26 mouse cellular contexts compared by ENCODE assay signal in genomic region chrX:10770575-10770974, GRCm38 (mm10). TPM values are rescaled to one million over a fixed set of nuclear protein-coding genes. Genes with fewer than 3 reads are reported as not detected.
DNase-seq lines count a peak whose midpoint lies in the region; ATAC-seq and TF ChIP-seq lines count a peak whose summit lies in the region.
"Had no signal": no experiment of that assay in that cellular context is flagged by ENCODE, and none has a peak within 500 bp of the region (broad histone marks: within the 10 kb centered on the region; RNA-seq: fewer than 3 reads in every experiment).

No protein-coding gene starts in this region.

- peak overlapping the region; percentile 61 for H3K27ac ChIP-seq in bone marrow macrophage, adult 2 months (ENCODE audit: insufficient read depth, low read depth, low read length)
- H3K27ac ChIP-seq: embryonic facial prominence, embryonic 12.5 days; embryonic facial prominence, embryonic 15.5 days; heart, embryonic 13.5 days; hindbrain, embryonic 14.5 days; hindbrain, postnatal 0 days had no signal

- peaks cover 3% of the 10 kb centered on the region; the same call in 1 of the 2 replicates for H3K4me1 ChIP-seq in bone marrow macrophage, adult 2 months (ENCODE audit: control insufficient read depth, insufficient read depth, low read length)
- H3K4me1 ChIP-seq: embryonic facial prominence, embryonic 12.5 days had no signal

- TF ChIP-seq POLR2A in bone marrow macrophage, adult 2 months (IDR thresholded peaks at IDR 0.05; ENCODE audit: borderline replicate concordance, low read depth, low read length), result no peak

- 0 out of 2 replicates have a peak, but pooled peaks have one; percentile 41 for ATAC-seq in megakaryocyte-erythroid progenitor cell, adult 5-6 weeks (replicated peaks; ENCODE audit: low FRiP score, low TSS enrichment, poor library complexity, severe bottlenecking)
- ATAC-seq: forebrain, embryonic 14.5 days; forebrain, postnatal 0 days; hindbrain, postnatal 0 days; inflammation-experienced regulatory T-cells, adult 6 months had no signal

- DNase-seq in embryo, embryonic 10 days (ENCODE audit: low spot score), result peak; percentile 5
- DNase-seq in embryo, embryonic 10.5 days (ENCODE audit: low spot score), result no peak
- DNase-seq in kidney, adult 9 months, result peak; percentile 4
- DNase-seq in kidney, postnatal 25 days, result no peak
- DNase-seq in thymus, postnatal 4 days, result no peak
- no peak for DNase-seq in c-Kit-positive CD71-positive TER-119-positive erythroid progenitor cells, embryonic 14.5 days (ENCODE audit: low spot score)
- DNase-seq: adrenal gland, adult 2 months; adrenal gland, postnatal 14 days; cerebellum, adult 11 months; cerebellum, adult 8-10 months; cerebellum, postnatal 10 days; cerebellum, postnatal 36 days; forebrain, postnatal 0 days; gastrocnemius, postnatal 25 days; heart, adult 18-20 months; heart, postnatal 14 days; heart, postnatal 4 days had no signal

- TF ChIP-seq CTCF in bone marrow macrophage, adult 2 months (IDR thresholded peaks at IDR 0.05; ENCODE audit: low read depth, low read length), result no peak

- H3K4me3 ChIP-seq in bone marrow macrophage, adult 2 months (ENCODE audit: insufficient read depth, low read length), result no peak overlapping the region
- H3K4me3 ChIP-seq: embryonic facial prominence, embryonic 12.5 days; embryonic facial prominence, embryonic 15.5 days; heart, embryonic 13.5 days had no signal

RNA-seq across cellular contexts. Expression of gene Mid1ip1, which starts 55.8 kb away (rescaled TPM):
- polyA plus RNA-seq in bone marrow macrophage, adult 2 months (2012; ENCODE audit: insufficient read depth, insufficient read length, missing spikeins), result 68.9 and 69.5 TPM in 2 replicates
- 15.3 and 28.9 TPM in 2 replicates for total RNA-seq in megakaryocyte-erythroid progenitor cell, adult 5-6 weeks (2014; fragmentation: Nextera tagmentation)
- total RNA-seq in megakaryocyte-erythroid progenitor cell, adult 5-6 weeks (2017), result 45.8 TPM in 2 replicates

Comparison
In these comparisons a context has a peak if more than half of its experiments do, and no peak if none do; other contexts are left out.
1. DNase-seq: peak in embryo, embryonic 10 days (single experiment) and kidney, adult 9 months (single experiment); none in embryo, embryonic 10.5 days (single experiment), kidney, postnatal 25 days (0 of 2), thymus, postnatal 4 days (single experiment) and c-Kit-positive CD71-positive TER-119-positive erythroid progenitor cells, embryonic 14.5 days (single experiment).